Mouse (Mus musculus) heart, postnatal 0 days (tissue): ENCODE results near the gene Anapc15. TPM values are rescaled to one million over a fixed set of nuclear protein-coding genes. Genes with fewer than 3 reads are reported as not detected.

Source experiments
- ATAC-seq: fragments of 200-750 bp; cut with Nextera tagmentation; 2 replicates; pipeline ENCODE4 v1.8.0; 2017; ENCODE audit warnings: low read depth, moderate number of reproducible peaks, moderate library complexity; ENCODE audit not compliant: insufficient read depth
- DNase-seq: peaks from one replicate; pipeline ENCODE4 v3.0.0-alpha.2; 2016; ENCODE audit warnings: low spot score
- H3K27ac ChIP-seq: fragments of 300-500 bp; sonication (generic); 2 replicates; pipeline ENCODE4 v1.5.1; 2014; ENCODE audit warnings: low read depth, mild to moderate bottlenecking
- H3K27me3 ChIP-seq: fragments of 300-500 bp; sonication (generic); 2 replicates; pipeline ENCODE4 v1.6.1; 2014; ENCODE audit warnings: low read length, mixed read lengths; ENCODE audit not compliant: control insufficient read depth, insufficient read depth
- H3K36me3 ChIP-seq: fragments of 300-500 bp; sonication (generic); replicated peaks from 2 replicates; pipeline ENCODE4 v1.6.1; 2014; ENCODE audit warnings: low read length, mixed read lengths; ENCODE audit not compliant: control insufficient read depth, insufficient read depth
- H3K4me1 ChIP-seq: fragments of 300-500 bp; sonication (generic); 2 replicates; pipeline ENCODE4 v1.6.1; 2014; ENCODE audit warnings: antibody characterized with exemption; ENCODE audit not compliant: control insufficient read depth, insufficient read depth
- H3K4me2 ChIP-seq: fragments of 300-500 bp; sonication (generic); 2 replicates; pipeline ENCODE4 v1.6.1; 2014; ENCODE audit warnings: low read depth, mild to moderate bottlenecking, low read length, moderate library complexity
- H3K4me3 ChIP-seq: fragments of 300-500 bp; sonication (generic); 2 replicates; pipeline ENCODE4 v1.5.1; 2014; ENCODE audit warnings: low read depth, low read length
- H3K9ac ChIP-seq: fragments of 300-500 bp; sonication (generic); replicated peaks from 2 replicates; pipeline ENCODE4 v1.6.1; 2014; ENCODE audit warnings: low read depth, low read length, mixed read lengths
- H3K9me3 ChIP-seq: fragments of 300-500 bp; sonication (generic); replicated peaks from 2 replicates; pipeline ENCODE4 v1.6.1; 2016; ENCODE audit warnings: low read length; ENCODE audit not compliant: control insufficient read depth
- CTCF ChIP-seq: IDR thresholded peaks from 2 replicates; pipeline ENCODE4 v1.5.1; 2016; ENCODE audit warnings: antibody characterized with exemption, control low read depth, low read depth
- EP300 ChIP-seq: IDR thresholded peaks from 2 replicates; pipeline ENCODE4 v1.6.1; 2016; ENCODE audit warnings: antibody characterized with exemption, low read depth
- WGBS: fragments of 180-500 bp; shearing (Covaris S2); extraction: QIAGEN DNeasy Blood & Tissue Kit; methylation state at CpG from one replicate; pipeline ENCODE4 v1.1.7; 2014; 5-methylcytosine and 5-hydroxymethylcytosine counted together
- polyA plus RNA-seq: library from polyadenylated mRNA; unstranded; fragments of >200 nt; fragmentation: Nextera tagmentation; extraction: Ambion mirVana; gene quantifications from 2 replicates; pipeline ENCODE4 v1.2.1, GENCODE M21; 2015
- total RNA-seq: library from RNA; depleted of rRNA; stranded (reverse); fragments of >200 nt; gene quantifications from 2 replicates; pipeline ENCODE4 v1.2.3, GENCODE M21; 2014; ENCODE audit warnings: low replicate concordance

Anapc15 gene
- total and polyA plus RNA-seq, 2 experiments from 2014 or later, result 38.7 to 45.1 TPM

GRCm38 (mm10) chr7:101837154-101837605, 26.3 kb upstream of the Anapc15 start:
- peaks cover 8% of the 10 kb centered on the region for H3K4me1 ChIP-seq
- H3K27ac ChIP-seq, result peak overlapping the region; percentile 97
- WGBS, result 1% methylated on average over 20 of the region's 20 CpGs
- ATAC-seq (no peak), DNase-seq (no peak)
- H3K4me3 ChIP-seq, result peak overlapping the region; percentile 79
- H3K9me3 ChIP-seq, result no peaks in the 10 kb centered on the region
- H3K9ac ChIP-seq, result peak overlapping the region; percentile 93
- peaks cover 15% of the 10 kb centered on the region for H3K36me3 ChIP-seq
- peak overlapping the region; percentile 89 for H3K4me2 ChIP-seq
- TF ChIP-seq CTCF, result no peak
- TF ChIP-seq EP300, result no peak
- H3K27me3 ChIP-seq, result no peaks in the 10 kb centered on the region

GRCm38 (mm10) chr7:101837606-101838471, 25.7 kb upstream of the Anapc15 start, which contains the start of gene Inppl1:
TSS of gene Inppl1 (minus strand) at chr7:101838229.
- Histone ChIP-seq H3K27me3 (no peaks in the 10 kb centered on the region), H3K27ac (peak within 1 kb of the TSS; percentile 97), H3K9me3 (no peaks in the 10 kb centered on the region), H3K36me3 (peaks cover 9% of the 10 kb centered on the region), H3K4me1 (peaks cover 8% of the 10 kb centered on the region), H3K4me3 (peak within 1 kb of the TSS; percentile 79), H3K9ac (peak within 1 kb of the TSS; percentile 93), H3K4me2 (peak within 1 kb of the TSS; percentile 89)
- ATAC-seq, result peak; percentile 82
- DNase-seq, result peak; percentile 89
- TF ChIP-seq EP300 (peak; percentile 60; the same call in 1 of the 2 replicates), CTCF (peak; percentile 44)
- WGBS, result 1% methylated on average over 64 of the region's 64 CpGs

- DNase-seq, result no peak
- TF ChIP-seq CTCF (no peak), EP300 (no peak)
- no peaks in the 10 kb centered on the region for H3K4me1 ChIP-seq
- no peaks in the 10 kb centered on the region for H3K9me3 ChIP-seq
- no peak overlapping the region for H3K4me2 ChIP-seq
- H3K27ac ChIP-seq, result no peak overlapping the region
- no peak overlapping the region for H3K4me3 ChIP-seq
- ATAC-seq, result no peak
- no peaks in the 10 kb centered on the region for H3K36me3 ChIP-seq
- no peaks in the 10 kb centered on the region for H3K27me3 ChIP-seq
- H3K9ac ChIP-seq, result no peak overlapping the region
- WGBS, result 60% methylated on average over 6 of the region's 6 CpGs
Observed at GRCm38 (mm10) chr7:101844186-101844585, 19.3 kb upstream of the Anapc15 start.

GRCm38 (mm10) chr7:101847934-101848333, 15.6 kb upstream of the Anapc15 start:
- Histone ChIP-seq H3K4me1 (no peaks in the 10 kb centered on the region), H3K27ac (no peak overlapping the region), H3K27me3 (no peaks in the 10 kb centered on the region), H3K9me3 (no peaks in the 10 kb centered on the region), H3K9ac (no peak overlapping the region), H3K36me3 (no peaks in the 10 kb centered on the region), H3K4me2 (no peak overlapping the region), H3K4me3 (no peak overlapping the region)
- WGBS, result 95% methylated on average over 1 of the region's 1 CpGs
- DNase-seq, result no peak
- TF ChIP-seq EP300 (no peak), CTCF (no peak)
- ATAC-seq, result no peak

GRCm38 (mm10) chr7:101851689-101852088, 11.8 kb upstream of the Anapc15 start:
- 62% methylated on average over 6 of the region's 6 CpGs for WGBS
- Histone ChIP-seq H3K27me3 (no peaks in the 10 kb centered on the region), H3K4me3 (no peak overlapping the region), H3K36me3 (no peaks in the 10 kb centered on the region), H3K9ac (no peak overlapping the region), H3K4me1 (no peaks in the 10 kb centered on the region), H3K9me3 (no peaks in the 10 kb centered on the region), H3K4me2 (no peak overlapping the region), H3K27ac (no peak overlapping the region)
- DNase-seq (no peak), ATAC-seq (no peak)
- TF ChIP-seq CTCF, result no peak
- no peak for TF ChIP-seq EP300
